Mouse (Mus musculus) lung, postnatal 4 days (tissue): ENCODE measurements at regions not wholly inside any gene's neighbourhood (a gene's known extent, or its start where the extent isn't known, plus 50 kb on each side); places are given as distances from the start of the nearest gene placed in this dataset.
A peak's percentile ranks its signal among the peaks of the same experiment; 100 is the strongest.
"Not testable (repeated sequence)": the region's sequence is repeated elsewhere in the genome, so short reads cannot be mapped to it uniquely, and the experiment has no call there.

Experiments used
- DNase-seq, 2 experiments: peaks; one replicate each; pipeline ENCODE4 v3.0.0; 2021

- no peak for DNase-seq
These were observed 207.5 kb upstream of the 4931417E11Rik start for GRCm38 (mm10) chr6:73676979-73677378.

GRCm38 (mm10) chr6:73669401-73669800 lies 199.9 kb upstream of the 4931417E11Rik start:
- DNase-seq, result no peak

- no peak for DNase-seq
These were observed 189.5 kb upstream of the 4931417E11Rik start for GRCm38 (mm10) chr6:73658988-73659387.

- no peak for DNase-seq
These were observed 175.9 kb upstream of the 4931417E11Rik start for GRCm38 (mm10) chr6:73645378-73645777.

GRCm38 (mm10) chr6:73644778-73645267 lies 175.4 kb upstream of the 4931417E11Rik start:
- DNase-seq, result no peak

- no peak for DNase-seq
These were observed 159.1 kb upstream of the 4931417E11Rik start for GRCm38 (mm10) chr6:73628600-73628999.

- DNase-seq, result no peak
These were observed 157.0 kb upstream of the 4931417E11Rik start for GRCm38 (mm10) chr6:73626451-73626850.

GRCm38 (mm10) chr6:73624211-73624610 lies 154.7 kb upstream of the 4931417E11Rik start:
- no peak for DNase-seq

- no peak for DNase-seq
These were observed 152.5 kb upstream of the 4931417E11Rik start for GRCm38 (mm10) chr6:73621839-73622426.

GRCm38 (mm10) chr6:73612266-73612665 lies 142.8 kb upstream of the 4931417E11Rik start:
- no peak for DNase-seq

- DNase-seq, result no peak
These were observed 142.4 kb upstream of the 4931417E11Rik start for GRCm38 (mm10) chr6:73611839-73612238.

GRCm38 (mm10) chr6:73610048-73610624 lies 140.7 kb upstream of the 4931417E11Rik start:
- DNase-seq, result no peak

GRCm38 (mm10) chr6:73587686-73588085 lies 118.2 kb upstream of the 4931417E11Rik start:
- no peak for DNase-seq

- no peak for DNase-seq
These were observed 107.2 kb upstream of the 4931417E11Rik start for GRCm38 (mm10) chr6:73576708-73577107.

- no peak for DNase-seq
These were observed 90.5 kb upstream of the 4931417E11Rik start for GRCm38 (mm10) chr6:73560000-73560399.

- no peak for DNase-seq
These were observed 61.1 kb upstream of the 4931417E11Rik start for GRCm38 (mm10) chr6:73530559-73530958.

GRCm38 (mm10) chr6:73530098-73530497 lies 60.6 kb upstream of the 4931417E11Rik start:
- DNase-seq, result no peak

- peak in 1 of 2 experiments; percentile 14 for DNase-seq
These were observed 54.2 kb upstream of the 4931417E11Rik start for GRCm38 (mm10) chr6:73523658-73524057.

GRCm38 (mm10) chr6:73519894-73520293 lies 50.4 kb upstream of the 4931417E11Rik start:
- not testable (repeated sequence) for DNase-seq
